Mouse (Mus musculus) small intestine, adult 2 months (tissue): ENCODE measurements around the gene Fzd4. TPM values are rescaled to one million over a fixed set of nuclear protein-coding genes. Genes with fewer than 3 reads are reported as not detected.

ENCODE experiments used
- H3K27ac ChIP-seq: fragments of 200-500 bp; 2 replicates; pipeline ENCODE4 v1.5.1; 2012; ENCODE audit warnings: low read depth, low read length, control low read depth, inconsistent platforms; ENCODE audit not compliant: insufficient read depth
- H3K27me3 ChIP-seq: fragments of 200-500 bp; 2 replicates; pipeline ENCODE4 v1.6.1; 2012; ENCODE audit warnings: mild to moderate bottlenecking, moderate library complexity, low read length, inconsistent platforms; ENCODE audit not compliant: control insufficient read depth, insufficient read depth
- H3K36me3 ChIP-seq: fragments of 200-500 bp; 2 replicates; pipeline ENCODE4 v1.6.1; 2012; ENCODE audit warnings: mild to moderate bottlenecking, low read length, control low read depth, inconsistent platforms; ENCODE audit not compliant: control insufficient read depth, insufficient read depth
- H3K4me1 ChIP-seq: fragments of 200-500 bp; 2 replicates; pipeline ENCODE4 v1.6.1; 2012; ENCODE audit warnings: low read length, inconsistent platforms, mixed read lengths; ENCODE audit not compliant: control insufficient read depth, insufficient read depth, insufficient read length
- H3K4me3 ChIP-seq: fragments of 200-500 bp; 2 replicates; pipeline ENCODE4 v1.5.1; 2012; ENCODE audit warnings: low read depth, mild to moderate bottlenecking, control low read depth, inconsistent platforms, low read length, moderate library complexity
- CTCF ChIP-seq: fragments of 200-500 bp; IDR thresholded peaks from 2 replicates; pipeline ENCODE4 v1.5.1; 2012; ENCODE audit warnings: low read depth, mild to moderate bottlenecking, control low read depth, inconsistent platforms, low read length, moderate library complexity, mixed read lengths; ENCODE audit not compliant: insufficient replicate concordance, insufficient read length; ENCODE audit errors: extremely low read depth
- POLR2A ChIP-seq: fragments of 200-500 bp; IDR thresholded peaks from 2 replicates; pipeline ENCODE4 v1.6.1; 2012; ENCODE audit warnings: low read depth, mild to moderate bottlenecking, control low read depth, inconsistent platforms, low read length, moderate library complexity
- WGBS: fragments of 180-500 bp; shearing (Covaris S2); methylation state at CpG from one replicate; pipeline ENCODE4 v1.1.7; 2018; 5-methylcytosine and 5-hydroxymethylcytosine counted together
- polyA plus RNA-seq: library from polyadenylated mRNA; depleted of rRNA; stranded (reverse); fragments of >200 nt; gene quantifications from 2 replicates; pipeline ENCODE4 v1.2.3, GENCODE M21; 2012

Gene Fzd4
- polyA plus RNA-seq, 1 experiment: 2.5 TPM

DNA sequence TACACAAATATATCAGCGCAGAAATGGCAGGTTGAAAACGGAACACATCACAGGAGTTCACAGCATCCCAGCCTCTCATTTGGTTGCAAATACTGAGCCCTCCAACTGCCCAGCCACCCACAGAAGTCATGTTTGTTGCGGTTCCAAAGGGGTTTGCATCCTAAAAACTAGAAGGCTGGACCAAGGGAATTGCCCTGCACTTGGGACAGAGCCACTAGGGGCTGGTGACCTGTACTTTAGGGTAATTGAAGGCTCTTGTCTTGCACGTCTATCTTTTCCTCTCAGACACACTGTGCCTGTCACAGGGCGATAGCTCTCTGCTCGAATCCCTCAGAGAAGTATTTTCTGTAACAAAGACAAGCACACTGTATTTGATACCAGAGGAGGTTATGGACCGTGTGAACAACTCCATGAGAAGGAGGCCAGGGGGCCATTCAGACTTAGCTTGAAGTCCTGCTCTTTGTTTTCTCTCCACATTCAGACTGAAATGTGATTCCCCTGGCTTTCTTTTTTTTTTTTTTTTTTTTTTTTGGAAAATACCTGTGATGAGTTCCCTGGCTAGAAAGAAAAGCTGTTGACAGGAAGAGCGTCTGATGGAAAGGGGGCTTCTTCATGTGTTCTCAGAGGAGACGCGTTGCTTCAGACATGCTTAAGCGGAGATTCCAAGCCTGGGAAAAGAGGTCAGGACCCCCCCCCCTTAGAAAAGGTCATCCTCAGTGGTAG lies 2.9 kb upstream of the Fzd4 start:
- Histone ChIP-seq H3K4me3 (no peak overlapping the region), H3K4me1 (peaks cover 7% of the 10 kb centered on the region; the same call in 1 of the 2 replicates), H3K36me3 (no peaks in the 10 kb centered on the region), H3K27me3 (no peaks in the 10 kb centered on the region), H3K27ac (no peak overlapping the region)
- WGBS: 91% methylated on average over 11 of the region's 11 CpGs
- no peak for TF ChIP-seq CTCF

- WGBS: 32% methylated on average over 3 of the region's 3 CpGs
- Histone ChIP-seq H3K4me1 (peaks cover 7% of the 10 kb centered on the region; the same call in 1 of the 2 replicates), H3K27me3 (no peaks in the 10 kb centered on the region), H3K36me3 (no peaks in the 10 kb centered on the region), H3K27ac (no peak overlapping the region), H3K4me3 (no peak overlapping the region)
- TF ChIP-seq CTCF: no peak
- no peak for TF ChIP-seq POLR2A
Measured at GRCm38 (mm10) chr7:89401936-89402335, 2.2 kb upstream of the Fzd4 start.

DNA sequence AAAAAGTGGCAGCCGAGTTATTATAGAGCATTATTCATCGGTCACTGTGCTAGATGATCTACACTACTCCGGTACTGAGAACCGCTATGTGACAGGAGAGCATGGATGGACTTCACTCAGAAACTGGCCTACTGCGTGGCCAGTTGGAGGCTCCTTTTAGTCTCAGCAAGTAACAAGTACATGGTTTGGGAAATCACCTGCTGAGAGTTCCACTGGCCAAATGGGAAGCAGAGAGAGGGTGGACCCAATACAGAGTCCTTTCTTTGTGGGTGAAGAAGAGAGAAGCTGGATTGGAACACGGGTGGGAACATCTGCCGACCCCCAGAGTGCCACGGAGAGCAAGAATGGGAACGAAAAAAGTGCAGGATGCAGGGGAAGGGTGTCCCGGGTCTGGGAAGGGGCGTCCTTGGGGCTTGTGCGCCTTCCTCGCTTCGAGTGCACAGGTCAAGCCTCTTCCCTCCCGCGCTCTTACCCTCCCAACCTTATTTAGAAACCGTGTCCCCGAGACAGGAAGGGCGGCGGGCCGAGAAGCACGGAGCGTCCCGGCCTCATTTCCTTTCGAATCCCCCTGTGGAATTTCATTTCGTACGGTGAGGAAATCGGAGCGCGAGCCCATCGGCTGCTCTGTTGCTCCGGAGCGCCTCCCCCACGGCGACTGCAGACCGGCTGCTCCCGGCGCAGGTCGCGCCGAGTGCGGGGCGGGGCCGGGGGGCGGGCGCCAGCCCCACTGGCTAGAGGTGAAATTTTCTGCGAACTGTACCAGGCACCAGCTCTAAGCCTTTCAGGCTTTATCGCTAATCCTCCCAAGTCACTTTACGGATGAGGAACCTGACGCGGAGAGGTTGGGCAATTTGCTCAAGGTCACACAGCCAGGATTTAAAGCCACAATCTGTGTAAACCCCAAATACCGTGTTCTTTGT lies 842 bp upstream of the Fzd4 start:
- 0 out of 2 replicates have a peak, but pooled peaks cover 7% of the 10 kb centered on the region for H3K36me3 ChIP-seq
- TF ChIP-seq POLR2A: no peak
- TF ChIP-seq CTCF: no peak
- H3K4me1 ChIP-seq: peaks cover 7% of the 10 kb centered on the region; the same call in 1 of the 2 replicates
- 7% methylated on average over 52 of the region's 52 CpGs for WGBS
- peak overlapping the region; percentile 81 for H3K27ac ChIP-seq
- H3K27me3 ChIP-seq: no peaks in the 10 kb centered on the region
- peak overlapping the region; percentile 72 for H3K4me3 ChIP-seq

DNA sequence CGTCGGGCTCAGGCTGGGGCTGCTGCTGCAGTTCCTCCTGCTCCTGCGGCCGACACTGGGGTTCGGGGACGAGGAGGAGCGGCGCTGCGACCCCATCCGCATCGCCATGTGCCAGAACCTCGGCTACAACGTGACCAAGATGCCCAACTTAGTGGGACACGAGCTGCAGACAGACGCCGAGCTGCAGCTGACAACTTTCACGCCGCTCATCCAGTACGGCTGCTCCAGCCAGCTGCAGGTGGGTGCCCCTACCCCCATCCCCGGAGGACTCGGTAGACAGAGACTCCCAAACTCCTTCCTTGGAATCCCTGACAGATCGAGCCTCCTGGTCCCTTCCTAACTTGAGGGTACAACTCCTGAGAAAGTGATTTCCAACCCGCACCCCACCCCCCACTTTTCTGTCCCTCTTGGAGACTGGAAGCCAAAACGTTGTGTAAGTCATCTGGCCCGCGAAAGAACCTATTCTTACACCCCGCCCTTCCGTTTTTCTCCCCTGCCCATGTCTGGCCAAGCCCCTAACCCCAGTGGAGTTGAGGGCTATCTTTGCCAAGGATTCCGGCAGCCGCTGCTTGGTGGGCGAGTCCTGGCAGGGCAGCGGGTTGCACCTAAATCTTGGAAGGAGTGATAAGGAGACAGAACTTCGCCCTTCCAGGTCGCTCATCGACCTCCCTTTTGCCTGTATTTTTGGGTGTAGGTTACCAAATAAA lies 732 bp downstream of the Fzd4 start:
- TF ChIP-seq CTCF: no peak
- TF ChIP-seq POLR2A: no peak
- under 1% methylated on average over 35 of the region's 35 CpGs for WGBS
- Histone ChIP-seq H3K27ac (peak overlapping the region; percentile 52), H3K4me1 (peaks cover 7% of the 10 kb centered on the region; the same call in 1 of the 2 replicates), H3K4me3 (peak overlapping the region; percentile 72), H3K27me3 (no peaks in the 10 kb centered on the region), H3K36me3 (0 out of 2 replicates have a peak, but pooled peaks cover 7% of the 10 kb centered on the region)

- Histone ChIP-seq H3K4me3 (no peak overlapping the region), H3K4me1 (peaks cover 17% of the 10 kb centered on the region; the same call in 1 of the 2 replicates), H3K36me3 (0 out of 2 replicates have a peak, but pooled peaks cover 7% of the 10 kb centered on the region), H3K27me3 (no peaks in the 10 kb centered on the region), H3K27ac (no peak overlapping the region)
- TF ChIP-seq POLR2A: no peak
- TF ChIP-seq CTCF: no peak
- 54% methylated on average over 1 of the region's 1 CpGs for WGBS
Measured at GRCm38 (mm10) chr7:89406011-89406410, 1.9 kb downstream of the Fzd4 start.

- H3K36me3 ChIP-seq: 0 out of 2 replicates have a peak, but pooled peaks cover 7% of the 10 kb centered on the region
- WGBS: 86% methylated on average over 24 of the region's 24 CpGs
- no peak for TF ChIP-seq CTCF
- TF ChIP-seq POLR2A: no peak
- peak overlapping the region; percentile 35 for H3K4me3 ChIP-seq
- H3K4me1 ChIP-seq: peaks cover 24% of the 10 kb centered on the region; the same call in 1 of the 2 replicates
- H3K27me3 ChIP-seq: no peaks in the 10 kb centered on the region
- H3K27ac ChIP-seq: peak overlapping the region; percentile 46; the same call in 1 of the 2 replicates
Measured at GRCm38 (mm10) chr7:89407006-89407940, 3.1 kb downstream of the Fzd4 start.
